Comparison of ENCODE assay signal across 34 mouse cellular contexts in genomic region chr1:39815766-39816165, GRCm38 (mm10). TPM values are rescaled to one million over a fixed set of nuclear protein-coding genes. Genes with fewer than 3 reads are reported as not detected.
A peak's percentile ranks its signal among the peaks of the same experiment; 100 is the strongest.
DNase-seq lines count a peak whose midpoint lies in the region; ATAC-seq and TF ChIP-seq lines count a peak whose summit lies in the region.
"Had no signal": no experiment of that assay in that cellular context is flagged by ENCODE, and none has a peak within 500 bp of the region (broad histone marks: within the 10 kb centered on the region; RNA-seq: fewer than 3 reads in every experiment).

No protein-coding gene starts in this region.

- no peaks in the 10 kb centered on the region for H3K27me3 ChIP-seq in stomach, postnatal 0 days (ENCODE audit: control insufficient read depth, insufficient read depth, low read length)
- H3K27me3 ChIP-seq in hindbrain, embryonic 10.5 days (ENCODE audit: insufficient read depth, poor library complexity, severe bottlenecking): no peaks in the 10 kb centered on the region
- H3K27me3 ChIP-seq: embryonic facial prominence, embryonic 13.5 days; forebrain, embryonic 15.5 days; heart, embryonic 15.5 days; hindbrain, embryonic 12.5 days; limb, embryonic 13.5 days; liver, embryonic 12.5 days; neural tube, embryonic 15.5 days had no signal

- TF ChIP-seq CTCF in stomach, postnatal 0 days (IDR thresholded peaks at IDR 0.05; ENCODE audit: low read depth): no peak

- H3K4me2 ChIP-seq in stomach, postnatal 0 days (replicated peaks; ENCODE audit: low read depth): no peak overlapping the region
- H3K4me2 ChIP-seq: embryonic facial prominence, embryonic 13.5 days; forebrain, embryonic 15.5 days; heart, embryonic 15.5 days; hindbrain, embryonic 12.5 days; limb, embryonic 13.5 days; liver, embryonic 12.5 days; neural tube, embryonic 15.5 days had no signal

- no peaks in the 10 kb centered on the region for H3K9me3 ChIP-seq in stomach, postnatal 0 days (ENCODE audit: control insufficient read depth, low read length)
- no peaks in the 10 kb centered on the region for H3K9me3 ChIP-seq in hindbrain, embryonic 10.5 days
- H3K9me3 ChIP-seq: embryonic facial prominence, embryonic 13.5 days; forebrain, embryonic 10.5 days; forebrain, embryonic 15.5 days; heart, embryonic 15.5 days; hindbrain, embryonic 12.5 days; limb, embryonic 13.5 days; liver, embryonic 12.5 days; megakaryocyte, embryonic 14.5 days; neural tube, embryonic 15.5 days had no signal

- H3K4me3 ChIP-seq in stomach, postnatal 0 days (ENCODE audit: low read depth, low read length): no peak overlapping the region
- no peak overlapping the region for H3K4me3 ChIP-seq in hindbrain, embryonic 10.5 days
- H3K4me3 ChIP-seq: embryonic facial prominence, embryonic 13.5 days; forebrain, embryonic 10.5 days; forebrain, embryonic 15.5 days; heart, embryonic 15.5 days; hindbrain, embryonic 12.5 days; left cerebral cortex, adult 2 months; limb, embryonic 13.5 days; liver, embryonic 12.5 days; megakaryocyte, embryonic 14.5 days; neural tube, embryonic 15.5 days had no signal

- no peak for TF ChIP-seq EP300 in stomach, postnatal 0 days (optimal IDR thresholded peaks at IDR 0.05)

- H3K9ac ChIP-seq in stomach, postnatal 0 days (ENCODE audit: low read length): no peak overlapping the region
- H3K9ac ChIP-seq: embryonic facial prominence, embryonic 13.5 days; forebrain, embryonic 15.5 days; heart, embryonic 15.5 days; hindbrain, embryonic 12.5 days; limb, embryonic 13.5 days; liver, embryonic 12.5 days; liver, postnatal 0 days; neural tube, embryonic 15.5 days had no signal

- no peak overlapping the region for H3K27ac ChIP-seq in stomach, postnatal 0 days (replicated peaks)
- no peak overlapping the region for H3K27ac ChIP-seq in hindbrain, embryonic 10.5 days
- H3K27ac ChIP-seq: embryonic facial prominence, embryonic 13.5 days; forebrain, embryonic 10.5 days; forebrain, embryonic 15.5 days; heart, embryonic 15.5 days; hindbrain, embryonic 12.5 days; hindbrain, postnatal 0 days; left cerebral cortex, adult 2 months; limb, embryonic 13.5 days; liver, embryonic 12.5 days; neural tube, embryonic 15.5 days had no signal

- peak; percentile 66; the same call in 1 of the 2 replicates for ATAC-seq in stomach, postnatal 0 days (ENCODE audit: low FRiP score, low TSS enrichment)
- ATAC-seq in activated CD4-positive, CD25-positive, alpha-beta regulatory T cell, adult 4 months: no peak
- ATAC-seq: forebrain, embryonic 15.5 days; hindbrain, postnatal 0 days; liver, embryonic 12.5 days; liver, postnatal 0 days had no signal

- WGBS in stomach, postnatal 0 days: 73% methylated on average over 5 of the region's 5 CpGs
- WGBS in hindbrain, embryonic 10.5 days: 89% methylated on average over 5 of the region's 5 CpGs

- no peaks in the 10 kb centered on the region for H3K36me3 ChIP-seq in stomach, postnatal 0 days (ENCODE audit: control insufficient read depth, insufficient read depth, low read length)
- H3K36me3 ChIP-seq in hindbrain, embryonic 10.5 days: no peaks in the 10 kb centered on the region
- H3K36me3 ChIP-seq: embryonic facial prominence, embryonic 13.5 days; forebrain, embryonic 10.5 days; forebrain, embryonic 15.5 days; heart, embryonic 15.5 days; hindbrain, embryonic 12.5 days; limb, embryonic 13.5 days; liver, embryonic 12.5 days; neural tube, embryonic 15.5 days had no signal

- H3K4me1 ChIP-seq in stomach, postnatal 0 days (replicated peaks; ENCODE audit: control insufficient read depth, insufficient read depth): no peaks in the 10 kb centered on the region
- peaks cover 5% of the 10 kb centered on the region; the same call in 1 of the 2 replicates for H3K4me1 ChIP-seq in hindbrain, embryonic 10.5 days (replicated peaks)
- H3K4me1 ChIP-seq: embryonic facial prominence, embryonic 13.5 days; forebrain, embryonic 10.5 days; forebrain, embryonic 15.5 days; heart, embryonic 15.5 days; hindbrain, embryonic 12.5 days; limb, embryonic 13.5 days; liver, embryonic 12.5 days; megakaryocyte, embryonic 14.5 days; neural tube, embryonic 15.5 days had no signal

- peak; percentile 17 for DNase-seq in retina, postnatal 1 day
- DNase-seq in retina, embryonic 14.5 days (ENCODE audit: low spot score): no peak
- DNase-seq in ES-CJ7 (ENCODE audit: low read depth, low spot score) (peak; percentile 73), R1 (ENCODE audit: low read depth, low spot score) (peak; percentile 71)
- no peak for DNase-seq in stomach, postnatal 0 days (ENCODE audit: low spot score)
- no peak for DNase-seq in hindbrain, embryonic 10.5 days (ENCODE audit: low spot score)
- no peak for DNase-seq in cerebellum, adult 11-12 months
- DNase-seq: adrenal gland, postnatal 10 days; cerebellum, adult 11 months; cerebellum, adult 9-11 months; gastrocnemius, postnatal 10 days; kidney, adult 11 months; kidney, postnatal 14 days; liver, postnatal 0 days; lung, postnatal 4 days; midbrain, embryonic 14.5 days; right cerebral cortex, adult 18-20 months; right cerebral cortex, postnatal 4 days had no signal

RNA-seq across cellular contexts. Expression of gene Gm3646, which starts 10.6 kb away (rescaled TPM):
- polyA plus RNA-seq in stomach, postnatal 0 days (2015; fragmentation: Nextera tagmentation; extraction: Ambion mirVana): 1.3 and 1.4 TPM in 2 replicates
- not detected for polyA plus RNA-seq in activated CD4-positive, CD25-positive, alpha-beta regulatory T cell, adult 4 months (2017; shearing (Covaris generic))
- not detected in 2 replicates for polyA plus RNA-seq in hindbrain, embryonic 10.5 days (2016; fragmentation: Nextera tagmentation; extraction: Ambion mirVana)
- polyA plus RNA-seq: embryonic facial prominence, embryonic 13.5 days; forebrain, embryonic 10.5 days; forebrain, embryonic 15.5 days; gonadal fat pad, adult 2 months; hindbrain, embryonic 12.5 days; hindbrain, postnatal 0 days; kidney, embryonic 14.5 days; limb, embryonic 13.5 days; liver, embryonic 12.5 days; liver, postnatal 0 days; lung, embryonic 16.5 days; midbrain, embryonic 14.5 days; neural tube, embryonic 15.5 days; stomach, embryonic 14.5 days had no signal

Comparison
In these comparisons a context has a peak if more than half of its experiments do, and no peak if none do; other contexts are left out.
1. DNase-seq: peak in retina, postnatal 1 day (single experiment), ES-CJ7 (single experiment) and R1 (single experiment); none in retina, embryonic 14.5 days (single experiment), stomach, postnatal 0 days (single experiment), hindbrain, embryonic 10.5 days (single experiment) and cerebellum, adult 11-12 months (single experiment).